Mouse (Mus musculus): ENCODE data around the gene Coq9.

GRCm38 (mm10) chr8:94862487-94863220, 24.5 kb downstream of the Coq9 start:
- TF ChIP-seq CTCF (IDR thresholded peaks at IDR 0.05; ENCODE audit: low read depth) (no peak), EP300 (IDR thresholded peaks at IDR 0.05; ENCODE audit: low read depth) (no peak)
